Mouse (Mus musculus): ENCODE results near the gene D16Ertd472e.

DNA sequence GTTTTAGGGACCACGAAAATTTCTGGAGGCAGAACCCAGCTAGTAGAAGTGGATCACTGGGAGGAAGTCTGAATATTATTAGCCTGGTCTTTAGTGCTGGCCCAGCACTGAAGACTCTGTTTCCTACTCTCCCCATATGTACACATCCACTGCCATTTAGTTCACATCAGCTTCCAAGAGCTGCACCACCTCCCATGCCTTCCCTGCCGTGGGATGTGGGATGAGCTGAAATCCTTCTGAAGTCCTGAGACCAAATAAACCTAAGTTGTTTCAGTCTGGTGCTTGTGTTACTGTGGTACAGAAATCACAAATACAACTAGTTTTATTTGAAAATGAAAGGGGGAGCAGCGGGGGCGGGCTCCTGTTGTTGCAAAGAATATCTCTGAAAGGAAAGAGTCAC is 2.9 kb upstream of the D16Ertd472e start:
- TF ChIP-seq CTCF (IDR thresholded peaks at IDR 0.05; ENCODE audit: low read depth): no peak
- no peak for TF ChIP-seq EP300 (IDR thresholded peaks at IDR 0.05; ENCODE audit: low read depth)
